ENCODE assay signal across 8 mouse cellular contexts in the genomic region with DNA sequence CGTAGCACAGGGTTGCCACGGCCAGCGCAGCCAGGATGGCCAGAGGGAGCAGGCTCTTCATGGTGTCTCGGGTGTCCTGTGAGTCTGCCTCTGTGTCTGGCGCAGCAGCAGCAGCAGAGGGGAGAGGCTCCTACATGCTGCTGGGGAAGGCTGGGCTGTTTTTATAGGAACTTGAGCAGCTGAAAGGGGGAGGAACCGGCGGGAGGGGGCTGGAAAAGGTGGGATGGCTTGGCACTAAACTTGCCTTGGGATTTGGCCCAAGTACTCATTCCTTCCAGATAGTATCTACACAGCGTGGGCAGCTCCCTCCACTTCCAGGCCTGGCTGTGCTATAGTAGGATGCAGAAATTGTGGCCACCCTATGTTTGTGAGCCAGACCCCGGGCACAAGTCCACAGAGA. TPM values are rescaled to one million over a fixed set of nuclear protein-coding genes. Genes with fewer than 3 reads are reported as not detected.
DNase-seq lines count a peak whose midpoint lies in the region.

Gene Mgp, minus strand, starts transcription at position 154 of the 400 bp plus-strand sequence.

- peaks cover 8% of the 10 kb centered on the region for H3K4me1 ChIP-seq in limb, embryonic 10.5 days

- no peaks in the 10 kb centered on the region for H3K36me3 ChIP-seq in limb, embryonic 10.5 days

- H3K27ac ChIP-seq in limb, embryonic 10.5 days: peak within 1 kb of the TSS; percentile 53; the same call in 1 of the 2 replicates

- peak; percentile 69 for DNase-seq in 3134 (ENCODE audit: extremely low read depth, insufficient read length, low spot score)
- DNase-seq in NIH3T3 (ENCODE audit: low read depth): peak; percentile 91
- DNase-seq in frontal cortex, postnatal 25 days (ENCODE audit: low spot score in 2 of 2): peak; percentile 13 to 48
- DNase-seq in heart, postnatal 4 days: peak; percentile 72
- DNase-seq in limb, embryonic 10.5 days (ENCODE audit: low spot score): no peak
- peak; percentile 53 for DNase-seq in right cerebral cortex, postnatal 25 days
- no peak for DNase-seq in retina, postnatal 1 day
- DNase-seq in c-Kit-positive CD71-positive TER-119-positive erythroid progenitor cells, embryonic 14.5 days (ENCODE audit: low spot score): no peak

- peak within 1 kb of the TSS; percentile 7; the same call in 1 of the 2 replicates for H3K4me3 ChIP-seq in limb, embryonic 10.5 days

- no peaks in the 10 kb centered on the region for H3K9me3 ChIP-seq in limb, embryonic 10.5 days (replicated peaks)

- WGBS in limb, embryonic 10.5 days: 36% methylated on average over 9 of the region's 9 CpGs

- H3K27me3 ChIP-seq in limb, embryonic 10.5 days (ENCODE audit: low read depth, poor library complexity, severe bottlenecking): no peaks in the 10 kb centered on the region

RNA-seq across cellular contexts. Expression of gene Mgp, which starts in this region (rescaled TPM):
- total RNA-seq in heart, postnatal 4 days (2021): 100 to 1,000 TPM; 188 to 201 TPM
- 1.2 and 3.2 TPM in 2 replicates for polyA plus RNA-seq in limb, embryonic 10.5 days (2016; fragmentation: Nextera tagmentation; extraction: Ambion mirVana)

Comparison
In these comparisons a context has a peak if more than half of its experiments do, and no peak if none do; other contexts are left out.
1. DNase-seq: peak in 3134 (single experiment), NIH3T3 (single experiment), frontal cortex, postnatal 25 days (2 of 2), heart, postnatal 4 days (single experiment) and right cerebral cortex, postnatal 25 days (single experiment); none in limb, embryonic 10.5 days (single experiment), retina, postnatal 1 day (single experiment) and c-Kit-positive CD71-positive TER-119-positive erythroid progenitor cells, embryonic 14.5 days (single experiment).